Mouse (Mus musculus): ENCODE results near the gene Elavl4. TPM values are rescaled to one million over a fixed set of nuclear protein-coding genes. Genes with fewer than 3 reads are reported as not detected.

Elavl4 gene
- 2.8 and 5.4 TPM in 2 replicates for total RNA-seq (2021)
- long read RNA-seq, full-length matches to known transcripts: 3 of 4 reads
- long read RNA-seq, partial matches to known transcripts: 1 of 4 reads
- long read RNA-seq, other reads (novel, unspliced or antisense): 0 of 4 reads

DNA sequence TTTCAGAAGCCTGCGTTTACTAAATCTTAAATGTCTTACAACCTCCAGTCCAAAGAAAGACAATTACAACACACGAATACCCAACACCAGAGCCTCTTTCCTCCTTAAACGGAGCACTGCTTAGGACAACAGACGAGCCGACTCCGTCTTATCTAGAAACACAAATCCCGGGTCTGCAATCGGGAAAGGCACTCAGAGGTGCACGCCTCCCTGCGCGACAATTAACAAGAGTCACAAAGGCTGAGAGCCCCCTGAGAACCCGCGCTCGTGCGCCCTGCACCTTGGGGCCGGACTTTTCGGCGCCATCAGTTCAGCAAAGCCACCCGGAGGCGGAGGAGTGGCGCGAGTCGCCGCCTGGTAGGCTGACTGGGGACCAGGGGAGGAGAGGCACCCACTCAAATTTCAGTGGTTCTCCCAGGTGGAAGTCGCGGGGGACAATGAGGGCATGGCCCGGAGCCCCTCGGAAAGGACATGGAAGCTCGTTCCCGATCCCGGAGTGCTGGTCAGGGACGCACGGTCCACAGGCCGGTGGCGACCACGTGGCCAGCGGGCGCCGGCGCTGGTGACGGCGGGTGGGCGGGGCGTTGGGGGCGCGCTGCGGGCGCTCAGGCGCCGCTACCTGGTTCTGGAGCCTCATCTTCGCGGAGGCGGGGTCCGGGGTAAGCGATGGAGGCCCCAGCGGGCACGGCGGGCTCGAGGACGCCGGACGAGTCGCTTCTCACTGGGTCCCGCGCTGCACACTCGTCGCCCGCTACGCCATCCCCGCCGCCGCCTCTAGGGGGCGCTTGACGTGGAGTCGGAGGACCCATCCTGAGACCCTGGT lies at the start of gene Elavl4:
TSS of gene Elavl4 (minus strand) at position 732 of the 823 bp plus-strand sequence.
- peak; percentile 56 for DNase-seq

DNA sequence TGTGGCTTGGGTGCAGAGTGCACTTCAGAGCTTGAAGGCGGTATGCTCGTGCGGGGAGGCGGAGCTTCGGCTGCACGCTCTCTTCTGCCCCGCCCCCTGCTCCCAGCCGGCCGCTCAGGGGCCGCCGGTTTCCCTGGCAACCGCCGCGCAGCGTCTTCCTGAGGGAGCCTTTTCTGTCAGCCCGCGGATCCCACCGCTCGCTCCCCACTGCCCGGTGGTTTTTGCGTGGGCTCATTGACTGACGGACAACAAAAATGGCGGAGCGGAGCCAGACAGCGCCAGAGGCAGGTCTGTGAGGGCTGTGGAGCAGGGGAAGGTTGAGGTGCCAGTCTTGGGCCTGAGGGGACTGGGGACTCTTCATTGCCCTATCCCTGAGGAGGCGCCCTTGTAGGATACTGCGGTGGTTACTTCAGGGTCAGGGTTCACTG lies 45.9 kb upstream of the Elavl4 start, which contains the start of gene Agbl4:
TSS of gene Agbl4 (plus strand) at position 44 of the 428 bp plus-strand sequence.
- DNase-seq: peak; percentile 68

DNA sequence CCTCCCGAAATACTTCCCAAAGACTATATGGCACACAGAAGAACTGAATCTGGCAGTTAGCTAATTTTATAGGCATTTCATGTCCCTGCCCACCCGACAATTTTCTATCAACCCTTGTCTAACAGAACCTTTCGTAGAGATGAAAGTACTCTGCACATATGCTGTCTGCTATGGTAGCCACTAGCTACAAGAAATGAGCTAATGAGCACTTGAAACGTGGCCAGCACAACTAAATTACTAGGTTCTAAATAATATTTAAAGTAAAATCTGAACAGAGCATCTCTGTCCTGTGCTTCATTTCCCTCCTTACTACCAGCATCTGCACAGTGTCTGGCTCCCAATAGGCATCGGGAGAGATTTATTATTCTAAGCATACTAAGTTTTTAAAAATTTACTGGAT lies 44.5 kb upstream of the Elavl4 start:
- no peak for DNase-seq

DNA sequence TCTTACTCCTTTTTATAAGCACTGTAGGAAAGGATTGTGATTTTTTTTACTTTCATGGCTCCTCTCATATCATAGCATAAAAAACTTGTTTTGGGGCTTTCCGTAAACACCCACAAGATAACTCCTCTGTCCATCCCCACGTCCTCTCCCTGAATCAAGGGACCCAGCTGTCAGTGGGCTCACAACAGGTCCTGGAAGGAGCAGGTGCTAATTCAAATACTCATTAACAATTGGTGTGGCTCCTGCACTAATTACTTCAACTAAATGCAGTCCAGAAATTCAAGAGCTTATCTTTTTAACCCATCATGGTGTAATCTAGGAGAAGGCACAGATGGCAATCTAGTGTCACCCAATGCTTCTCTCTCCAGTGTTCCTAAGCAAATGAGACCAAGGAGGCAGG lies 8.9 kb upstream of the Elavl4 start:
- no peak for DNase-seq

DNA sequence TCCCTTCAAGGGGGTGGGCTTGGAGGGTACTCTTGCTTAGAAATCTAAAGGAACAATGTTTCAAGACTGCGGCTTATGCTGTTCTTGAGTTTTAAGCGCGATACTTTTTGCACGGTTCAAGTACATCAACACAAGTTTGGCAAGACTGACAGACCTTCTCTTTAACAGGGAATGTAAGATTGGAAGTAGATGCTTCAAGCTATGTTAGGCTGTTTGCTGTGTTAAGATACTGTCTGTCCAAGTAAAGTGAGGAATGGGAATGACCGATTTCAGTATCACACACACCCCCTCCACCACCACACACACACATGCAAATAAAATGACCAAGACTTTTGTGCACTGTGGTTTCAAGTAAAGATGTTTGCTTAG lies 276 bp upstream of the Elavl4 start:
- no peak for DNase-seq

DNA sequence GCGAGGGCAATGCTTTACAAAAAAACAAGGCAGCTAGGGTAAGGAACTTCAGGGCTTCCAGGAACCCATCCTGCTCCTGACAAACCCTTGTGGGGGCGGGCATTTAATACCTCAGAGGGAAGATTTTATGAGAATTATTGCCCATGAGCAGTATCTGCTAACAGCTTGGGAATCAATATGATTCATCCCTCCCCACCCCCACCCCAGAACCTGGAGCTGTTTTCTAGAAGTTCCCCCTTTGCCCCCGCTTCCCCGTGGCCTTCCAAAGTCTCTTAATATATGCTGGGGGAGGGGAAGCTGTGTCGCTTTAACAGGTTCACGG lies 892 bp downstream of the Elavl4 start:
- DNase-seq: no peak

DNA sequence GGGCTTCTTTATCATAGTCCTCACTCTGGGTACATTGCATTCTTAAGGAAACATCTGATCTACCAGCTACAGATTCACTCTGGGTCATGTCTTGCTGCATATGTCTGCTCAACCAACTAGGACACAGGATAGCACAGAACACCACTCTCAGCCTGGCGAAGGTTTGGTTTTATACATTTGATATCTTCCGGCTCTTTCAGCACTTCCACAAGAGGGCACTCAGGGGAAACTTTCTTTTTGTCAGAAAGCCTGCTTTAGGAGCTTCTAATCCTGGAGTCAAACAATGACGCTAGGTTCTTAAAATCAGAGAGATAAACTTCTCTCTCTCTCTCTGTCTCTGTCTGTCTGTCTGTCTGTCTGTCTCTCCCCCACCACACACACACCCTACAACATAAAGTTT lies 27.8 kb downstream of the Elavl4 start:
- DNase-seq: no peak

DNA sequence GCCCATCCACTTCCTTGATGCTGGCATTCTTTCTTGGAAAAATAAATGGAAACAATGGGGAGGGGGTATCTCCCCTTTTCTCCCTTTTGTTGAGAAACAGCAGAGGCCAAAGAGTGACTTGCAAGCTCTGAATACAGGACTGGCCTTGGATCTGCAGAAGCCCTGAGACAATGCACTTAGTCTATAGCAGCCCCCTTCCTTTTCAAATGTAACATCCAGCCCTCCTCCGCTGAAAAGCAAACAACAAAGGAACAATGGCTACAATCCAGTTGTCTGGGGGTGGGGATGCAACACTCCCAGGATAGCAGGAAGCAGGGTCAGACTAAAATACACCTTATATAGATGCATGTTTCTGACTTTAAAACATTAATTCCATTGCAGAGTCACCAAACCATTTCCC lies 39.6 kb downstream of the Elavl4 start:
- DNase-seq: no peak

DNA sequence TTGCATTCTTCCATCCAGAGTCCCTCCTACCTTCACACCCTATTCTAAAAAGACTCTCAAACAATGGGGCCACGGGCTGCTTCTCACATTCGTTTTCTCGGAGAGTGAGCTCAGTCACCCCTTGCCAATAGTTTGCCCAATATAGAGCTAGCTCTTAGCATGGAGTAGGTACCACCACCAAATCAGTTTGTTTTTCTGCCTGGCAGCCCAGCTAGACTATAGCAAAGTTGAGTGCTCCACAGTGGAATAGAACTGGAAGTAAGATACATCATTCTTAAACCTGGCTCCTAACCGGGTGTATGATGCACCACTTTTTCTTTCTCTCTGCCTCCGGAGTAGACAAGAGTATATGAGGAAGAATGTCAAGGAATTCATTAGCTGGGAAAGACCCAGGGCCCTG lies 44.7 kb downstream of the Elavl4 start:
- no peak for DNase-seq

DNA sequence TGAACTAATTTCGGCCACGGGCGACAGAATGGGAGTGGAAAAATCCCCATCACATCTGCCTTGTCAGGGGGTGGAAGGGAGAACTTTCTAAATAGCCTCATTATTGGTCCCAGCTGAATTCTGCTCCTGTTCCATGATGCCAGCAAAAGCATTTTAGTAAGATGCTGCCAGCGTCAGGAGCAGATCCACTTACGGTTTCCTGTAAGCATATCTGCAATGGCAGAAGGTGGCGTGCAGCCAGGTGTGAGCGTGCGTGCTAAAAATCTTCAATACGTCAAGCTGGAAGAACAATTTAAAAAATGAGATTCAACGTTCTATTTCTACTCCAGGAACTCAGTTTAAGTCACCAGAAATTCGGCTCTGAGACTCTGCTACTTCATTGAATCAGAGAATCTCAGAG lies 45.1 kb downstream of the Elavl4 start:
- no peak for DNase-seq

DNA sequence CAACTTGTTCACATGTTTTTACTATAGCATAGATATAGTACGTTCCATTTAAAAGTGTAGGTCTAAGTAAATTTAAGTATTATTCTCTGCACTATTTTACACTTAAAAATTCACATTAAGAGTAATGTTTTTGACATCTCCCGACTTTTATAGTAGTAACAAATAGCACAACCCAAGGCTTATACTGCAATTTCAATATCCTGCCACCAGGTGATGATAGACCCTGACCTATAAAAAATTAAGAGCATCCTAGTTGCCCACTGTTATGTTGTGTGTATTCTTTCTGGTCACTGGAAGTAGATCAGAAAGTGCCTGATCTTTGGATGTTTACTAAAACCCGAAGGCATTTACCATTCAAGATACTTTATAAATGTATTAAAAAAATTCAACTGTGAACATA lies 55.9 kb downstream of the Elavl4 start:
- DNase-seq: no peak

DNA sequence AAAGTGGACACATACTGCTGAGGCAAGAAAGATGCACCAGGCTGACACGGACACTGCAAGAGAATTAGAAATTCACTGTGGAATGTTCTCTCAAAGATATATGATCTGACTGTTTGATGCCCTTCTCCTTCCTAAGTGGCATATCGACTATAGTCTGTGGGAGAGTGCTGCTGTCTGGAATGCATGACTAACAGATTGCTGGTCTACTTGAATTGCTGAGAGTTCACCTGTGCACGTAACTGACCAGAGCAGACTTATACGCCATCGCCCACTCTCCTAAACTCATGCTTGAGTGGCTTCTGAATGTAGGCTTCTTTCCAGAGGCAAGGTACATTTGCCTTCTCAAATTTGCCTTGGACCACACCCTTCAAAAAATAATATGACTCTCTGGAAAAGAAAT lies 58.5 kb downstream of the Elavl4 start:
- no peak for DNase-seq

DNA sequence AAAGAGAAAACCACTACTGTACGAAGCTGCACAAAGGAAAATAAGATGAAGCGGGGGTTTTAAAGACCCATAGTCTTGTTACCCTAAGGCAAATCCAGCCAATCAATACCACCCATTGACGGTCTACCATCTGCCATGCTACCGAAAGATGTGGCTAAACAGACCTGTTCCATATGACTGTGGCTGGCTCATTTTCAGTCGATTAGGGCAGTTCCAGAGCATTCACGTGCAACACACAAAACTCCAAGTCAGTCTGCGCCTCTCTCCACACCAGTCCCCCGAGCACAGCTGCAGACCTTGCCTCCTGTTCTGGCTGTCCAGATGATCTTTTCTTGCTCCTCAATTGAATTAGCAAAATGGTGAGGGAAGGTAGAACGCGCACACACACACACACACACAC lies 59.2 kb downstream of the Elavl4 start:
- no peak for DNase-seq

DNA sequence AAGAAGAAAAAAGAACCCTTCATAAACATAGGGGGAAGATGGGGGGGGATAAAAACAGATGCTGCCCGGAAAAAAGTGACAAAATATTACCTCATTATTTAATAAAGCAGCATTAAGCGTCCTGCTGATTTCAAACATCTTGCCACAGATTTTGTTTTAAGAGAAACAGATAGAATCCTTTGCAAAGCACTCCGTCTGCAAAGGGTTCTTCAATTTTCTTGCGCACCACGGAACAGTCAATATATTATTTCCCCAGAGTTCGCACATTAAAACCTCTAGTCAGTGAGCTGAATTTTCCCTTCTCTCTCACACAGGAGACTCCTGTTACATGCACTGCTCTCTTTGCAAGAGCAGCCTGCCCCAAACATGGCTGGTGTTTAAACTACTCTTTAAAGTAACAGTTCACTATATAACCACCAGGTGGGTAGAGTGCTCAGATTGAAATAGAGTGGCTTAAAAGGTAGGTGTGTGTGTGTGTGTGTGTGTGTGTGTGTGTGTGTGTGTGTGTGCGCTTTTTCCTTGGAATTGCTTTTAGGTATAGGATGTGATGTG lies 61.1 kb downstream of the Elavl4 start:
- DNase-seq: no peak

DNA sequence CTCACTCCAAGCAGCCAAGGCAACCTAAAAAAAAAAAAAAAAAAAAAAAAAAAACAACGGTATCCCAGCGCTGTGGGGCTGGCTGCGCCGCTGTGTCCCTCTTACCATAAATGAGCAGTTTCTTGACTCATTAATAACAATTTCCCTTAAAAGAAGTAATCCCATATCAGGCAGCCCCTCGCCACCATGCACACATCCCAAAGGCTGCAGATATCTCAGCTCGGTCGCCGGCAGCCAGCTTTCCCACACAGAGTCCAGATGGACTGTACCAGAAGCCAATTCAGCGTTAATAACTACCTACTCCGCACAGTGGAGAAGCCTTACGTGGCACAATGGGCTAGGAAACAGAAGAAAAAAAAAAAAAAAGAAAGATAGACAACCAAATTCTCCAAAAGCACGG lies 61.7 kb downstream of the Elavl4 start:
- no peak for DNase-seq

DNA sequence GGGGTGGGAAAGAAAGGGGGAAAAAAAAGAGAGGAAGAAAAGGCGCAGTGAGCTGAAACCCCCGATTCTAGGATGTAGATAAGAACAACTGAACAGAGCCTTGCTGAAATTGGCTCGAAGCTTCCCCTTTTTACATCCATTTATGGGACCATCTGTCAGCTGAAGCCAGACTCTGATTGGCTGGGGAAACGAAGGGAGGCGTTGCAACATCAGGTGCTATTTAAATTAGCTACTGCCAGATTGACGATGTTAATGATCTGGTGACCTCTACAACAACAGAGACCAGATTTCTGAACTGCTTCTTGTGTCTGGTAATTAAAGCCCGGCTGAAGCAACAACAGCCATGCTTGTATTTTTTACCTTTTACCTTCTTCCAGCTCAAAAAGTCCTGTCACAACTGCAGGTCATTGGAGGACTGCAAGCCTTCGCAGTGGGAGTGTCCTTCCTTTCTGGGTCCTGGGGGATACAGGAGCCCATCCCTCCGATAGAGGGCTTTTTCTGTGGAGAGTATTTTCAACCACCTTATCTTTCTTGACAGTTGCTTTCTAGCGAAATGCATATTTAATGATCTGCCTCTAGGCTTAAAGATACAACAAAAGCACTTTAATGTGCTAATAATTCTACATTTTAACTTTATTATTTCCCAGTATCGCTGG lies 64.2 kb downstream of the Elavl4 start:
- no peak for DNase-seq

DNA sequence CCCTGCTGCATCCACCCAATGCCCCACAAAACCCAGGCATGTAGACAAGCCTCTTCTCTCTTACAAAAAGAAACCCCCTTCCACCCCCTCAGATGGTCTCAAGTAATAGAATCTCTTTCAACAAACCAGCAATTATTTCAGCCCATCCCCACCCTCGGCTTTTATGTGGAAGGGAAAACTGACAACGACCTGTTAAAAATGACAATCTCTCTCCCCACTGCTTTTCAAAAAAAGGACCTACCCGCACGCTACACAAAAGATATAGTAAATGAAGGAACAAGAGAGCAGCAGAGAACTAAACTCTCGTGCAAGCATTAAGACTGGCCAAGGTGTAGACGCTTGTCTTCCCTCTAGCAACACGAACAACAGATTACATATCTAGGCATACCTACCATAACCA lies 64.9 kb downstream of the Elavl4 start:
- DNase-seq: no peak

DNA sequence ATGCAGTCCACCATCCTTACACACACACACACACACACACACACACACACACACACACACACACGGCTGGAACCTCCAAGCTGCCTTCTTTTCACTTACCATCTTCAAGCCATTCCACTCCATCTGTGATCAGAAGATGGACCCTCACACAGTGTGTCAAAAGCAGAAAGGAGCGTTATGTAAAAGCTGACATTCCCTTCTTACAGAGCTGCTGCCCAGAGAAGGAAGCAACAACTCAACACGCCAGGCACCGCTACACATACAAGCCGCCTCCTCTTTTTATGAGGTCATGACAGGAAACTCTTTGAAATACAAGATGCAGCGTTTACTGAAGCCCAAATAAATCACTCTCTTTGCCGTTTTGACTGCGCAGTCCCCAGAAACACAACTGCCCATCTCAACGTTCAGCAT lies 65.3 kb downstream of the Elavl4 start:
- DNase-seq: no peak

DNA sequence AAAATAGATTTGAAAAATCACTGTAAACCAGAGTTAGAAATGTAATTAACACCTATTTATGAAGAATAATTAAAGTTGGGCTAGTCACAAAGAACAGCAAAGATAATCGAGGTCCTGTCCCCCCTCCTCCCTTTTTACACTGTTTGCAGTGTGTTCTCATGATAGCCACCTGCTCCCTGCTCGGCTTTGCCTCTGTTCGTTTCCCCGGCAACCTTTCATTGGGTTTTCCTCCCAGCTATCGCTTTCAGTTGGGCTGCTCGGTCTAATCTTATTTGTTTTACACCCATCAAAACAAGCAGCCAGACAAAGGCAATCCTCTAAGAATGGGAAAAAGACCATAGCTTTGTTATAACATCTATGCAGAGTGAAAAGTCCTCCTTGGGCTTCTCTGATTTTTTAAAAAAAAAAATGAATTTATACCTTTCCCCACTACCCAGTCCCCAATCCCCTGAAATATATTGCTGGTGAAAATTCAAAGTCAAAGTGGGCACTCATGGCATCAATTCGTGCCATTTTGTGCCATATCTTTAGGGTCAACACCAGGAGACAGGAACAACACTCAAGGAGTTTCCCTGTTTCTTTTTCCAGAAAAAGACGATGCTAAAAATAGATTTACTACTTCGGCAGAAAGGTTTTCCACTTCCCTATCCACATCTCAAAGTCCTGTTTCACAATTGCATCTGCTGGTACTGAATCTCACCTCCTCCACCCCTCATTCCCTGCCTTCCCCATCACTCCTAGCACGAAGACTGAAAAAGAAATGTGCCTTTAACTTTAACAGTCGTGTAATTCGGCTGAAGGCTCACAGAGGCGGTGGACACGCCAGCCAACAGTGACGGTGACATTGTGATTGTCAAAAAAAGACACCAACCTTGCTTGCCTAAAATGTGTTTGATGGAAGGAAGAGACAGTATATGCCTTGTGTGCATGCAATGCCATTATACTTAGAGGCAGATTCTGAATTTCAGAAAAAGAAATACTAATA lies 66.1 kb downstream of the Elavl4 start:
- DNase-seq: no peak

DNA sequence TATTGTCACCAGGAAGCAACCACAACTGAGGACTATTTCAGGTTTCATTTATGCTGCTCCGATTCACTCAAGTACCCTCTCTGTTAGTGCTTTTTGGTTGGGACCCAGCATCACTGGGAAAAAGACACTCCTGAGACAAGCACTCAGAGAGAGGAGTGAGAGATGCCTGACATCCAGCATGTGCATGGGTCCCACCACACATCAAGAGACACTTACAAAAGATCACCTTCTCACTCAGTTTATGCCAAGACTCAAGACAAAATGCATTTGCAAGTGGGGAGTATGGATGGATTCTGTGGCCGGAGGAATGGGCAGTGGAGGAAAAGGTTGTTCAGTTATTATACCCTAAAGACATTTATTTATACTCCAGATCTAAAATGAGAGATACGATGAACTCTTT lies 67.3 kb downstream of the Elavl4 start:
- no peak for DNase-seq

DNA sequence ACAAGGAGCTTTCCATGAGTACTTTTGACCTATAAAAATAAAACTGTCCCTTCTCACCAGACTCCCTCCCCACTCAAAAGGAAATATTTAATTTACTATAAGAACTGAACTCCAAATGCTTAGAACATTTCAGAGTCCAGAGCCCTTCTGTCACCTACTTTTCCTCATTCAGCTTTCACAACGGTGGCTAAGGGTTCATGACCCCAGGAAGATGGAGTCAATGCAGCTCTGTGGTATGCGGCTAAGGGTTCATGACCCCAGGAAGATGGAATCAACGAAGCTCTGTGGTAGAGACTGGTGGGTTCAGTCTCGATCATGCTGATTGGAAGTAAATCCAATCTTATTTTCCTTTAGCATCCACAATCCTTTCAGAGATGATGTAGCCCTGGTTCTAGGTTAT lies 81.7 kb downstream of the Elavl4 start:
- no peak for DNase-seq

Data from adrenal gland, postnatal 25 days (tissue).